Mouse (Mus musculus) heart, postnatal 0 days (tissue): ENCODE measurements at regions not wholly inside any gene's neighbourhood (a gene's known extent, or its start where the extent isn't known, plus 50 kb on each side); places are given as distances from the start of the nearest gene placed in this dataset.

Experiments used
- CTCF ChIP-seq: IDR thresholded peaks from 2 replicates; pipeline ENCODE4 v1.5.1; 2016; ENCODE audit warnings: antibody characterized with exemption, control low read depth, low read depth
- EP300 ChIP-seq: IDR thresholded peaks from 2 replicates; pipeline ENCODE4 v1.6.1; 2016; ENCODE audit warnings: antibody characterized with exemption, low read depth

DNA sequence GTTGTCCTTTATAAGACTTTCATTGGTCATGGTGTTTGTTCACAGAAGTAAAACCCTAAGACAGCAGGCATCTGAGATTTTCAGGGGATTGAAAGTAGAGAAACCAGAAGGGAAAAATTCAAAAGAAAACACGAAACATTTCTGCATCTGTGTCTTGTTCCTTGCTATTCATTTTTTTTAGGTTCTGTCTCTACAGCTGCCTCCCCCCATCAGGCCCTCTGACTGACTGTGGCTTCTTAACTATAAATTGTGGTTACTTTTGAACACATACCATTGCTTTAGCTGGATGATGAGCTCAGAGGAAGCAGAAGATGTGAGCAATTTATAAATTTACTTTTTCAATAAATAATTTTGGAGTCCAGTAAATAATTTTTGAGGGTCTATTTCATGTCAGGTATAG, 103.5 kb downstream of the Mex3b start:
- no peak for TF ChIP-seq EP300
- TF ChIP-seq CTCF = no peak
